Mouse (Mus musculus): Measurements from ENCODE around the gene Myh9. TPM values are rescaled to one million over a fixed set of nuclear protein-coding genes. Genes with fewer than 3 reads are reported as not detected.
"Not testable (repeated sequence)": the region's sequence is repeated elsewhere in the genome, so short reads cannot be mapped to it uniquely, and the experiment has no call there.

Myh9 gene
- total RNA-seq, 1 experiment from 2014 or later: 302 TPM

- peak in 1 of 2 experiments; percentile 77; a peak in 2 of 4 replicates for ATAC-seq (replicated peaks in 1 of 2; ENCODE audit: insufficient read depth in 1 of 2, low FRiP score in 2 of 2, low TSS enrichment in 1 of 2, low read depth in 1 of 2, poor library complexity in 2 of 2, severe bottlenecking in 2 of 2)
Observed at GRCm38 (mm10) chr15:77874807-77875206, 32.8 kb upstream of the Myh9 start.

GRCm38 (mm10) chr15:77874310-77874709 lies 32.3 kb upstream of the Myh9 start:
- peak in 1 of 2 experiments; percentile 75; a peak in 1 of 4 replicates for ATAC-seq (replicated peaks in 1 of 2; ENCODE audit: insufficient read depth in 1 of 2, low FRiP score in 2 of 2, low TSS enrichment in 1 of 2, low read depth in 1 of 2, poor library complexity in 2 of 2, severe bottlenecking in 2 of 2)

GRCm38 (mm10) chr15:77873564-77873963 lies 31.6 kb upstream of the Myh9 start:
- ATAC-seq (replicated peaks in 1 of 2; ENCODE audit: insufficient read depth in 1 of 2, low FRiP score in 2 of 2, low TSS enrichment in 1 of 2, low read depth in 1 of 2, poor library complexity in 2 of 2, severe bottlenecking in 2 of 2): no peak

GRCm38 (mm10) chr15:77872996-77873395 lies 31.0 kb upstream of the Myh9 start:
- ATAC-seq (replicated peaks in 1 of 2; ENCODE audit: insufficient read depth in 1 of 2, low FRiP score in 2 of 2, low TSS enrichment in 1 of 2, low read depth in 1 of 2, poor library complexity in 2 of 2, severe bottlenecking in 2 of 2): no peak

- ATAC-seq (replicated peaks in 1 of 2; ENCODE audit: insufficient read depth in 1 of 2, low FRiP score in 2 of 2, low TSS enrichment in 1 of 2, low read depth in 1 of 2, poor library complexity in 2 of 2, severe bottlenecking in 2 of 2): no peak
Observed at GRCm38 (mm10) chr15:77868340-77868739, 26.4 kb upstream of the Myh9 start.

- ATAC-seq (replicated peaks in 1 of 2; ENCODE audit: insufficient read depth in 1 of 2, low FRiP score in 2 of 2, low TSS enrichment in 1 of 2, low read depth in 1 of 2, poor library complexity in 2 of 2, severe bottlenecking in 2 of 2): not testable (repeated sequence)
Observed at GRCm38 (mm10) chr15:77867231-77867968, 25.4 kb upstream of the Myh9 start.

- ATAC-seq (replicated peaks in 1 of 2; ENCODE audit: insufficient read depth in 1 of 2, low FRiP score in 2 of 2, low TSS enrichment in 1 of 2, low read depth in 1 of 2, poor library complexity in 2 of 2, severe bottlenecking in 2 of 2): no peak
Observed at GRCm38 (mm10) chr15:77866583-77867220, 24.7 kb upstream of the Myh9 start.

GRCm38 (mm10) chr15:77864063-77864758 lies 22.2 kb upstream of the Myh9 start:
- ATAC-seq (replicated peaks in 1 of 2; ENCODE audit: insufficient read depth in 1 of 2, low FRiP score in 2 of 2, low TSS enrichment in 1 of 2, low read depth in 1 of 2, poor library complexity in 2 of 2, severe bottlenecking in 2 of 2): no peak

GRCm38 (mm10) chr15:77862991-77863972 lies 21.3 kb upstream of the Myh9 start:
- no peak for ATAC-seq (replicated peaks in 1 of 2; ENCODE audit: insufficient read depth in 1 of 2, low FRiP score in 2 of 2, low TSS enrichment in 1 of 2, low read depth in 1 of 2, poor library complexity in 2 of 2, severe bottlenecking in 2 of 2)

- no peak for ATAC-seq (replicated peaks in 1 of 2; ENCODE audit: insufficient read depth in 1 of 2, low FRiP score in 2 of 2, low TSS enrichment in 1 of 2, low read depth in 1 of 2, poor library complexity in 2 of 2, severe bottlenecking in 2 of 2)
Observed at GRCm38 (mm10) chr15:77860081-77860665, 18.2 kb upstream of the Myh9 start.

- ATAC-seq (replicated peaks in 1 of 2; ENCODE audit: insufficient read depth in 1 of 2, low FRiP score in 2 of 2, low TSS enrichment in 1 of 2, low read depth in 1 of 2, poor library complexity in 2 of 2, severe bottlenecking in 2 of 2): peak; percentile 42 to 65
Observed at GRCm38 (mm10) chr15:77857662-77858156, 15.7 kb upstream of the Myh9 start.

- ATAC-seq (replicated peaks in 1 of 2; ENCODE audit: insufficient read depth in 1 of 2, low FRiP score in 2 of 2, low TSS enrichment in 1 of 2, low read depth in 1 of 2, poor library complexity in 2 of 2, severe bottlenecking in 2 of 2): no peak
Observed at GRCm38 (mm10) chr15:77856541-77856940, 14.6 kb upstream of the Myh9 start.

GRCm38 (mm10) chr15:77855301-77855700 lies 13.3 kb upstream of the Myh9 start:
- ATAC-seq (replicated peaks in 1 of 2; ENCODE audit: insufficient read depth in 1 of 2, low FRiP score in 2 of 2, low TSS enrichment in 1 of 2, low read depth in 1 of 2, poor library complexity in 2 of 2, severe bottlenecking in 2 of 2): peak; percentile 83 to 90

GRCm38 (mm10) chr15:77852001-77852400 lies 10.0 kb upstream of the Myh9 start:
- no peak for ATAC-seq (replicated peaks in 1 of 2; ENCODE audit: insufficient read depth in 1 of 2, low FRiP score in 2 of 2, low TSS enrichment in 1 of 2, low read depth in 1 of 2, poor library complexity in 2 of 2, severe bottlenecking in 2 of 2)

- no peak for ATAC-seq (replicated peaks in 1 of 2; ENCODE audit: insufficient read depth in 1 of 2, low FRiP score in 2 of 2, low TSS enrichment in 1 of 2, low read depth in 1 of 2, poor library complexity in 2 of 2, severe bottlenecking in 2 of 2)
Observed at GRCm38 (mm10) chr15:77851136-77851535, 9.2 kb upstream of the Myh9 start.

- ATAC-seq (replicated peaks in 1 of 2; ENCODE audit: insufficient read depth in 1 of 2, low FRiP score in 2 of 2, low TSS enrichment in 1 of 2, low read depth in 1 of 2, poor library complexity in 2 of 2, severe bottlenecking in 2 of 2): peak; percentile 52 to 80; a peak in 3 of 4 replicates
Observed at GRCm38 (mm10) chr15:77849572-77850229, 7.7 kb upstream of the Myh9 start.
